Mouse (Mus musculus) layer of hippocampus, postnatal 14 days (tissue): ENCODE results near the gene Ttyh1. TPM values are rescaled to one million over a fixed set of nuclear protein-coding genes. Genes with fewer than 3 reads are reported as not detected.
"Not testable (repeated sequence)": the region's sequence is repeated elsewhere in the genome, so short reads cannot be mapped to it uniquely, and the experiment has no call there.

Experiments
- DNase-seq, 2 experiments: peaks; one replicate each; pipeline ENCODE4 v3.0.0; 2021 to 2022; ENCODE audit warnings: low spot score in 2 of 2, mixed read lengths in 1 of 2
- total RNA-seq, 2 experiments: library from RNA; stranded (reverse); gene quantifications; 2 replicates each; pipeline ENCODE4 v1.2.3; 2021

The Ttyh1 gene
- total RNA-seq, 2 experiments from 2014 or later: 671 to 757 TPM

DNA sequence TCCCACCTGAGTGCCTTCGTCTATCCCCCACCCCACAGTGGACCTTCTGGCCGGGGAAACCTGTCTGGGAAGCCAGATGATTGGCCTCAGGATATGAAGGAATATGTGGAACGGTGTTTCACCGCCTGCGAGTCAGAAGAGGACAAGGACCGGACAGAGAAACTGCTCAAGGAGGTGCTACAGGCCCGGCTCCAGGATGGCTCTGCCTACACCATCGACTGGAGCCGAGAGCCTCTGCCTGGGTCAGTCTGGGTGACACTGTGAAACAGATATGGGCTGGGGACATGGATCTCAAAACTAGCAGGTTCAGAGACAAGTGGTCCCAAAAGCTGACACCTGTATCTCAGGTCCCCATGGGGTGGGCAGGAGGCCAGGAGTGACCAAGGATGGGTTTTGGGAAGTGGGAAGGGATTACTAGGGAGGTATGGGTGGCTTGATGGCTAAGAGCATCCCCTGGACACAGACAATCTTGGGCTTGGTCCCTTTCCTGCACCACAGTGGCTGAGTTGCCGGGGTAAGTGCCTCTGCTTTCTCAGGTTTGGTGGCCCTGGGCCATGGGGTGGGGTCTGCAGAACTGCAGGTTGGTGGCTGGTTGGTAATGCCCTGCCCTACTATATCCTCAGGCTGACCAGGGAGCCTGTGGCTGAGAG, 23.7 kb downstream of the Ttyh1 start:
- no peak for DNase-seq

DNA sequence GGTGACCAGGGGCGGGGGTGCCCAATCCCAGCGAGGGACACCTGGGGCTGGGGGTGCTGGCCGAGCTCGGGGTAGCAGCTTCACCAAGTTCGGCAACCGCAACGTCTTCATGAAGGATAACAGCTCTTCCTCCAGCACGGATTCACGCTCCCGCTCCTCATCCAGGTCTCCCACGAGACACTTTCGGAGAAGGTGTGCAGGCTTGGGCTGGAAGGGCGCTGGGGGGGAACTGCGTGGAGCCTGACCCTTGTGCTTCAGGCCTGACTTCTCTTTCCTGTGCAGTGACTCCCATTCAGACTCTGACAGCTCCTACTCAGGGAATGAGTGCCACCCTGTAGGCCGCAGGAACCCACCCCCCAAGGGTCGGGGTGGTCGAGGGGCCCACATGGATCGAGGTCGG, 24.3 kb downstream of the Ttyh1 start:
- DNase-seq: no peak

DNA sequence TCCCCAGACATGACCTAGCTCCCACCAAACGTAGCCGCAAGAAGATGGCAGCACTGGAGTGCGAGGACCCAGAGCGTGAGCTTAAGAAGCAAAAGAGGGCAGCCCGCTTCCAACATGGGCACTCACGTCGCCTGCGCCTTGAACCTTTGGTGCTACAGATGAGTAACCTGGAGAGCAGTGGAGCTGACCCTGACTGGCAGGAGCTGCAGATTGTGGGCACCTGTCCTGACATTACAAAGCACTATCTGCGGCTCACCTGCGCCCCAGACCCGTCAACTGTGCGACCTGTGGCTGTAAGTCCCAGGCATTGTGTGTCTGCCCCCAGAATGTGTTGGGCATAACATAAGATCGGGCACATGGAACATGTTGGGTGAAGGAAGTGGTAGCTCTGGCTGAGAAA, 24.8 kb downstream of the Ttyh1 start:
- no peak for DNase-seq

DNA sequence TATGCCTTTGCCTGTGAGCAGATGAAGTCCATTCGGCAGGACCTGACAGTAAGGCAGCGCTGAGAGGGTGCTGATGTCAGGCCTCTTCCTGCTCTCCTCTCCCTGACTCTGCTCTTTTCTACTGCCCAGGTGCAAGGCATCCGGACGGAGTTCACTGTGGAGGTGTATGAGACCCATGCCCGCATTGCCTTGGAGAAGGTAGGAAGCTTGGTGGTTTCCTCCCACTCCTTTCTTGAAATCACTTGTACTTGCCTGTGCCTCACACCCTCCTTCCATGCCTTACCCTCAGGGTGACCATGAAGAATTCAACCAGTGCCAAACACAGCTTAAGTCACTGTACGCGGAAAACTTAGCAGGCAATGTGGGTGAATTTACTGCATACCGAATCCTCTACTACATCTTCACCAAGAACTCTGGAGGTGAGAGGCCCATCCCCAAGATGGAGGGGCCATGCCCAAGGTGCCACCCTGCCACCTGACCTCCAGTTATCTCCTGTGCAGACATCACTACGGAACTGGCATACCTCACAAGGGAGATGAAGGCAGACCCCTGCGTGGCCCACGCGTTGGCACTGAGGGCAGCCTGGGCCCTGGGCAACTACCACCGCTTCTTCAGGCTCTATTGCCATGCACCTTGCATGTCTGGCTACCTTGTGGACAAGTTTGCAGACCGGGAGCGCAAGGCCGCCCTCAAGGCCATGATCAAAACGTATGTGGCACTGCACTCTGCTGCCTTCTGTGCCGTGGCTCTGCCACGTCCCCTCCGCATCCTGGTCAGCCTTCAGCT, 25.8 kb downstream of the Ttyh1 start:
- DNase-seq: no peak

DNA sequence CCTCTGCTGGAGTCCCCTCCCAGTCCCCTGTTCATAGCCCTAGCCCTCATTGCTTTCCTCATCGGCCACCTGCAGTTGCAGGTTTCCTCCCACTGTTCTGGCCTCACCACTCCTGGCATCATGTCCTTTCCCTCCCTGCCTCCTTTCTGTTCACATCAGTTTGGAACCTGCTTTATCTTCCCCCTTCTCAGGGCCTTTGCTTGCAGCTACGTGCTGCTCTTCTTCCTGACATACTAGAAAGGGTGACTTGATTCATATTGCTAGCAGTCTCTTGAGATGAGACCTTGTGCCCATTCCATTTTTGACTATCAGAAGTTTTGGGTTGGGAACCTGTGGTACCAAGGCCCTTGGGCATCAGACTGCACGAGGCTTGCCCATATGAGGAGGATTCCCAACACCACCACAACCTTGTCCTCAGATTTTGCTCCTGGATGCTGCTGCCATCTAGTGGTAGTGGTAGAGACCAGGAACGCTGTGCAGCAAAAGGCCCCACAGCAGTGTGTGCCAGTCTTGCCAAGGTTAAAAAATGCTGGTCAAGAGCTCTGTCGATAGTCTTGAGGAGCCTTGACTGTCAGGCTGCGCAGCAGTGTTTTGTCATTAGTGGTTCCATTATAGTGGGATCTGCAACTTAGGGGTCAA, 26.5 kb downstream of the Ttyh1 start:
- no peak for DNase-seq

- DNase-seq: no peak
Measured at GRCm38 (mm10) chr7:4146241-4147180, 27.3 kb downstream of the Ttyh1 start.

GRCm38 (mm10) chr7:4147371-4147770, 28.2 kb downstream of the Ttyh1 start:
- no peak for DNase-seq

DNA sequence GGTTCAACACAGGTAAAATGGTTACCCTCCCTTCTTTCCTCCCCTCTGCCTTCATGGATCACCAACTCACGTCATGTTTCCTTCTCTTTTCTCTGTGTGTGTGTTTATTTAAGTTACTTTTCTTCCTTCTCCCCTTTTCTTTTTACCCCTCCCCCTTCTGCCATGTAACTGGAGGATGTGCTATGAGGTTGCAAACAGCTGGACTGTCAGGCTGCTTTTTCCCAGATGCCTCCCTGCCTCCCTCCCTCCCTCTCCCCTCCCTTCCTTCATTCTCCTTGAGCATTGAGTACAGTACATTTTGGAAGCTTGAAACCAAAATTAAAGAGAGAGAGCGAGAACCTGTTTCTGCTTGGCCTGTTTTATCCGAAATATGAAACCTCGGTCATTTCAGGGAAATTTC, 28.6 kb downstream of the Ttyh1 start:
- DNase-seq: no peak

DNA sequence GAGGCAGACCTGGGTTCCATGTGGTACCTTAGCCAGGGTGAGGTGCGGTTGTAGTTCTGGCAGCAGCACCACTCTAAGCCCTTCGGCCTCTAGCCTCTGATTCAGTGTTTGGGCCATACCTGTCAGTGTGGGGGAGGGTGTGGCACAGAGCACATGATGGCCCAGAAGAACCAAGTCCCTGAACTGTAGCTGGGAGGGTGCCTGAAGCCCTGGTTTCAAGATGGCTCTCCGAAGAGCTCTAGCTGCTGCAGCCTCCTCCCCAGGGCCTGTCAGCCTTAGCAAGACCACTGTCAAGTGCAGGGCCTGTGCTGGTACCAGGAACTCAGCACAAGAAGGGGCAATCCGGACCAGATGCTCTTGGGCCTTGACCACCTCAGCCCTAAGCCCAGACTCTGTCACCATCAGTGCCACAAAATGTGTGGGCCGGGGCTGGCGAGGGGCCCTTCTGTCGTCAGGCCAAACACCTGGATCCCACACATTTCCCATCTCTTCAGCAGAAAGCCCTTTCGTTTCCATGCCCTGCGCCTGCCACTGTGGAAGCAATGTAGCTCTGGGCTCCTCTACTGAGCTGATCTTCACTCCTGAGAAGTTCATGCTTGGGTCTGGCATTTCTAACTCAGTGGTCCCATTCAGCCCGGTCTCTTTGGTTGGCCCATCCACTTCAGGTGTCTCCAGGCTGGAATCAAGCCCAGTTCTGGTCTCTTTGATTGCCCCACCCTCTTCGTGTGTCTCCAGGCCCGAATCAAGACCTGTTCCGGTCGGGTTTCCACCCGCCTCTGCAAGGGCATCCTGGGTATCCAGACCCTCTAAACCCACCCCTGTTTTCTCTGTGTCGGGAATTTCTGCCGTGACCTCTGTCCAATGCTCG, 29.4 kb downstream of the Ttyh1 start:
- DNase-seq: no peak

GRCm38 (mm10) chr7:4149209-4150054, 30.2 kb downstream of the Ttyh1 start:
- peak; percentile 89 to 90 for DNase-seq

DNA sequence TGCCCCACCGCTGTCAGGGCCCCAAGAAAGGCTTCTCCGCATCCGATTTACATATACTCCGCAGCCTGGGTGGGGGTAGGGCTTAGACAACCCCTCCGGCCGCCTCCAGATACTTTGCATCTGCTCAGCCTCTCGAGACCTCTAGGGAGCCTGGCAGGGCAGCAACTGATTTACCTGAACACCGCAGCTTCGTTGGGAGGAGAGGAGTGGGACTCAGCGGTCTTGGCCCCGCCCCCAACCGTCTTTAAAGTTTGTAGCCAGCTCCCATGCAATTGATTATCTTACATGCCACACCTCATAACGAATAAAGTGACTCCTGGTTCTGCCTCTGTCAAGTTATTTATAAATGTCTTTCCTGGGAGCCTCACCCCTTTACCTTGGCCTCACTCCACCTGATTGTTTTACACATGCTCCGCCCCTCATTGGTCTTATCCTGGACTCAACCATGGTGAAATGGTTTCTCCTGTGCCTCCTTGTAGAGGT, 30.9 kb downstream of the Ttyh1 start, which contains the start of gene Leng9:
Leng9 (minus strand) TSS at position 316 of the 483 bp plus-strand sequence.
- no peak for DNase-seq

DNA sequence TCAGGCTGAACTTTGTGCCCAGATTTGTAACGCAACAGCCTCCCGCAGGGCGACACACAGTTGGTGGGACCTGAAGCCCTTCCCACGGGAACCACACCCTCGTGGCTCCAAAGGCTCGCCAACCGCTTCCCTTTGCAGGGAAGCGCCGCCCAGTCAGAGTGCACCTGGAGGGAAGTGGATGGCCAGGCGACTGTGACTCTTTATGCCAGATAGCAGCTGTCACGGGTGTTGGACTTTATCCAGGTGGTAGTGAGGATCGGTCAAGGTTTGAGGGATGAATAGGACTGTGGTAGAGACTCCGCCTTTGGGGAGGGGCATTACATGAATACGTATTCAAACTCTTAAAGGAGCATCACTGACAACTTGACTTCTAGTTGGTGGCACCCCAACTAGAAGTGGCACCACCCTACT, 31.6 kb downstream of the Ttyh1 start:
- no peak for DNase-seq

- no peak for DNase-seq
Measured at GRCm38 (mm10) chr7:4151241-4151640, 32.0 kb downstream of the Ttyh1 start.

DNA sequence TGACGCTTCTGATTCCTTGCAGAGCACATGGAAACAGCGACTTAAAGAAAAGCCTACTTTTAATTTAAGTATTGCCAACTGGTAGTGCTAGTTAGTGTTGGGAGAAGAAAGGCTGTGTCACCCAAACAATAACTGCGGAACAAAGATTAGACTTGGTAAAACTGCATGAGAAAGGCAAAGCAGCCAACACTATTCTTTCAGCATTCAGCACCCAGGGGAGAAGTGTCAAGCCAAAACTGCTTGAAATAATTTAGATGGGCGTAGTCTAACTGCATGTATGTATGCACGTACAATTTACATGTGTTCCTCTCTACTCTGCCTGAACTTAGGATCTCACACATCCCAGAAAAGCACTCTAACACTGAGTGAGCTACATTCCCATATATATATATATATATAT, 35.1 kb downstream of the Ttyh1 start:
- DNase-seq: no peak

GRCm38 (mm10) chr7:4154976-4155375, 35.8 kb downstream of the Ttyh1 start:
- no peak for DNase-seq

DNA sequence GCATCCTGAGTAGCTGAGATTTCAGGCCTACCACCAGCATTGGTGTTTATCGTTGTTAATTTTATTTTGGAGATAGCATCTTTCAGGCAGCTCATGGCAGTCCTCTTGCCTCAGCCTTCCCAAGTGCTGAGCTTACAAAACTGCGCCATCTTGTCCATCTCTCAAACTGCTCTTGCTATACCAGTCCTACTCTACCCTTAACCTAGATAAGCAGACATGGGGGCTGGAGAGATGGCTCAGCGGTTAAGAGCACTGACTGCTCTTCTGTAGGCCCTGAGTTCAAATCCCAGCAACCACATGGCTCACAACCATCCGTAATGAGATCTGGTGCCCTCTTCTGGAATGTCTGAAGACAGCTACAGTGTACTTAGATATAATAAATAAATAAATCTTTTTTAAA, 42.4 kb downstream of the Ttyh1 start:
- DNase-seq: not testable (repeated sequence)

DNA sequence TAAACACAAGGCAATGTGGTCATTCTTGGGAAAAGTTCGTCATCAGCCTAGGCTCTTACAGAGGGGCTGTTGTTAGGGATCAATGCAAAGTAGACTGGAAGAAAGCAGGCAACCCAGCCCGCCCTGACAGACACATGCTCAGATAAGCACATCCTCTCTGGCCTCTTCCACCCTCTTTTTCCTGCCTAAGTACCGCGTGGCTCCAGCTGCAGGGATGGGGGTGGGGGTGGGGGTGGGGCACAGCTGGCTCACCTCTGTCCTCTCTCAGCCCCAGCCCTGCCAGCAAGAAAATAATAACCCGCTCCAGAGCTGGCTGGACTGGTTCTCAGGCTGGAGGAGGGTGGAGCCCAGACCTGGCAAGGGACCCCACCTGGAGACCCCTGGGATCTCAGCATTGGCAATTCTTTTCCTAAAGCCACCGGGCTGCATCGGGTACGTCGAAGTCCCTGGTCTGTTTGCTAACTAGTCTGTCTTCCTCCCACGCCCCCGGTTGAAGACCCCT, 44.4 kb downstream of the Ttyh1 start:
- DNase-seq: no peak

DNA sequence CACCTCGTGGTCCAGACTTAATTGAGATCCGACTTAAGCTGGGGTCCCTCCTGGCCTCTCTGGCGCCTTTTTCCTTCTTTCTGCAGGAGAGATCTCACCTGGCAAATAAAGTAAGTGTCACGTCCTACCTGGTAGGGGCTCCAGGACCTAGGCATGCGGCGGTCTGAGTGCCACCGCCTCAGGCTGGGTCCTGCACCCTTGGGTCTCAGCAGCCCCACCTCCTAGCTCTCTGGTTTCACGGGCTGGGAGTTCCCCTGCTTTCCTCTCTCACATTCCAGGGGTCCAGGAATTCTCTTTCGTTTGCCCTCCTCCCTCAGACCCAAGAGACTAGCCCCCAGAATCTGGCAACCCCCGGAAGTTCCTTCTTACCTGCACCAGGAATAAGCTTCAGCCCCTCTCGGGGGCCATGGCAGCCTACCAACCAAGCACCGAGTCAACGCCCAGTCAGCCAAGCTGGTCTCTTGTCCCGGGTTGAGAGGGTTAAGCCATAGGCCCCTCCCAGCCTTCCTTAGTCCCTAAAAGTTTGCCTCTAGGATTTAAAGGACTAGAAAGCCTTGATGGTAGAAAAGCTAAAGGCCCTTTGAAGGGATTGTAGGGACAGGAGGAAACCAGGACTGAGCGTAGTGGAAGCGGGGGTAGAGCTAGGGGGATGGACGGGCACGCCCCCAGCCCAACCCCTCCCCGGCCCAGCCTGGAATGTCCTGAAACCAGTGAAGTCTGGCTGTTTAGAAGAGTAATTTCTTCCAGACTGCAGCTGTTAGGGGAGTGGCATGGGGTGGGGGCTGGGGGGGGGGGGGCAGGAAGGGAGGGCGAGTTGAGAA, 45.1 kb downstream of the Ttyh1 start, which contains the start of gene Cdc42ep5:
Cdc42ep5 (minus strand) TSS at position 771 of the 821 bp plus-strand sequence.
- DNase-seq: no peak
